Mouse (Mus musculus) midbrain, embryonic 11.5 days (tissue): ENCODE data around the gene Serpind1. TPM values are rescaled to one million over a fixed set of nuclear protein-coding genes. Genes with fewer than 3 reads are reported as not detected.

Experiments
- ATAC-seq: fragments of 200-750 bp; cut with Nextera tagmentation; 2 replicates; pipeline ENCODE4 v1.8.0; 2017; ENCODE audit warnings: moderate TSS enrichment, moderate library complexity; ENCODE audit not compliant: low FRiP score
- DNase-seq: peaks from one replicate; pipeline ENCODE4 v3.0.0; 2015; ENCODE audit warnings: low spot score; ENCODE audit errors: missing footprints
- H3K27ac ChIP-seq: fragments of 300-500 bp; sonication (generic); 2 replicates; pipeline ENCODE4 v1.5.1; 2014; ENCODE audit warnings: low read depth, low read length
- H3K27me3 ChIP-seq: fragments of 300-500 bp; sonication (generic); 2 replicates; pipeline ENCODE4 v1.6.1; 2014; ENCODE audit warnings: mild to moderate bottlenecking, low read length, moderate library complexity, mixed read lengths; ENCODE audit not compliant: control insufficient read depth, insufficient read depth
- H3K36me3 ChIP-seq: fragments of 300-500 bp; sonication (generic); 2 replicates; pipeline ENCODE4 v1.6.1; 2014; ENCODE audit warnings: mild to moderate bottlenecking, low read length, moderate library complexity, mixed read lengths; ENCODE audit not compliant: control insufficient read depth, insufficient read depth
- H3K4me1 ChIP-seq: fragments of 300-500 bp; sonication (generic); 2 replicates; pipeline ENCODE4 v1.6.1; 2014; ENCODE audit warnings: low read length; ENCODE audit not compliant: control insufficient read depth, insufficient read depth
- H3K4me2 ChIP-seq: fragments of 300-500 bp; sonication (generic); 2 replicates; pipeline ENCODE4 v1.6.1; 2014; ENCODE audit warnings: mild to moderate bottlenecking, moderate library complexity
- H3K4me3 ChIP-seq: fragments of 300-500 bp; sonication (generic); 2 replicates; pipeline ENCODE4 v1.5.1; 2014; ENCODE audit warnings: low read depth, low read length
- H3K9ac ChIP-seq: fragments of 300-500 bp; sonication (generic); 2 replicates; pipeline ENCODE4 v1.6.1; 2014; ENCODE audit warnings: low read length
- H3K9me3 ChIP-seq: fragments of 300-500 bp; sonication (generic); 2 replicates; pipeline ENCODE4 v1.6.1; 2016; ENCODE audit warnings: low read length; ENCODE audit not compliant: control insufficient read depth
- WGBS: fragments of 180-500 bp; shearing (Covaris S2); extraction: QIAGEN DNeasy Blood & Tissue Kit; methylation state at CpG from one replicate; pipeline ENCODE4 v1.1.7; 2014; 5-methylcytosine and 5-hydroxymethylcytosine counted together
- polyA plus RNA-seq: library from polyadenylated mRNA; unstranded; fragments of >200 nt; fragmentation: Nextera tagmentation; extraction: Ambion mirVana; gene quantifications from 2 replicates; pipeline ENCODE4 v1.2.1, GENCODE M21; 2014

Serpind1 gene
- polyA plus RNA-seq: 0.22 and 0.28 TPM in 2 replicates

DNA sequence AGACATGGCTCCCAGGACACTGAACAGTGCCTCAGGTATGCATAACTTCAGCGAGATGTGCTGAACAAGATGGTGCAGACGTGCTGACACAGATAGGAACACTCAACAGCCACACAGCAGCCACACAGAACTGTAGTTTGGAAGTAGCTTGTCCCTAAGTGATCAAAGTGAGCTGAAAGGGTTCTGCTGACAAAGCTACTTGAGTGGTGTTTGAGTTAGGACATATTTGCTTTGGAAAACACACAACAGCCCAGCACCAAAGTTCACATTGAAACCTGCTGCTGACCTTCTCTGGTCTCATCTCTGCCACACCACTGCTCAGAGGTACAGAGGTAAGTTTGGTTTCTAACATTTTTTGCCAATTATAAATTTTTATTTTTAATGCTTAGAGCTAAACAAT is at the start of gene Serpind1:
TSS of gene Serpind1 (plus strand) at position 256 of the 400 bp plus-strand sequence.
- no peaks in the 10 kb centered on the region for H3K36me3 ChIP-seq
- no peak within 1 kb of the TSS for H3K4me3 ChIP-seq
- no peaks in the 10 kb centered on the region for H3K27me3 ChIP-seq
- H3K9ac ChIP-seq: no peak within 1 kb of the TSS
- H3K27ac ChIP-seq: no peak within 1 kb of the TSS
- DNase-seq (no peak), ATAC-seq (no peak)
- H3K4me1 ChIP-seq: no peaks in the 10 kb centered on the region
- no peaks in the 10 kb centered on the region for H3K9me3 ChIP-seq
- WGBS: 82% methylated on average over 2 of the region's 2 CpGs
- H3K4me2 ChIP-seq: no peak within 1 kb of the TSS

DNA sequence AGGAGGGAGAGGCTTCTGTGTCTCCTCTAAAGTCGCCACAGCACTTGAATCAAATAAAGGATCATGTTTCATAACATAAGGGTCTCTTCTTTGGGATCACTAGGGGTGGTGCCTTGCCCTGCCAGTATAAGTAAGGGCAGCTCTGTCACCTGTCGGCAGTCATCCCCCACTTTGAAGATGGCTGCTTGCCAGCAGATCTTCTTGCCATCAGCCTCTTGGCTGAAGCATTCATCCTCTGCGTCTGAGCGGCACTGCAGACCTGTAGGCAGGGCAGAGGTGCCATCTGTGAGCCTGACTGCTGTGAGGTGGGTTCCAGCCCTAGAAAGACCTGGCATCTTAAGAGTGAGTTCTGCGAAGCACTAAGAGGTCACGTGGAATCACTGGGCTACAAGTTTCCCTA is 48.0 kb upstream of the Serpind1 start:
- Histone ChIP-seq H3K27ac (no peak overlapping the region), H3K9ac (no peak overlapping the region), H3K4me2 (no peak overlapping the region), H3K36me3 (peaks cover 5% of the 10 kb centered on the region; the same call in 1 of the 2 replicates), H3K4me3 (no peak overlapping the region), H3K27me3 (peaks cover 12% of the 10 kb centered on the region), H3K4me1 (no peaks in the 10 kb centered on the region), H3K9me3 (no peaks in the 10 kb centered on the region)
- WGBS: 92% methylated on average over 6 of the region's 6 CpGs
- ATAC-seq (no peak), DNase-seq (no peak)

DNA sequence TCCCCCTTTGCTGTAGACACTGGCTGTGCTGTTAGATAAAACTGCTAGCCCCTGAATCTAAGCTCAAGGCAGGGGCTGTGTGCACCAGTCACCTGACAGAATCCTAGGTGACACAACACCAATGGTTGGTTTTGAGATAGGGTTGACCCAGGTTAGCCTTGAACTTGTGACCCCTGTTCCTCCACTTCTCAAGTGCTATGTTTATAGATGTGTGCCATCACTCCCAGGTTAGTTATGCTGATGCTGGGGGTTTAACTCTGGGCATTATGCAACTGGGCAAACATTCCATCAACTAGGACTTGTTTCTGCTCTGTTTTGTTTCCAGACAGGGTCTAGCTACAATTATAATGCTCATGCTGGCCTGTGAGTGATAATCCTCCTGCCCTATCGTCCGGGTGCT is 44.1 kb upstream of the Serpind1 start:
- ATAC-seq (no peak), DNase-seq (no peak)
- Histone ChIP-seq H3K27ac (no peak overlapping the region), H3K4me2 (no peak overlapping the region), H3K4me1 (no peaks in the 10 kb centered on the region), H3K9me3 (no peaks in the 10 kb centered on the region), H3K36me3 (peaks cover 3% of the 10 kb centered on the region; the same call in 1 of the 2 replicates), H3K27me3 (no peaks in the 10 kb centered on the region), H3K9ac (no peak overlapping the region), H3K4me3 (no peak overlapping the region)
- WGBS: 87% methylated on average over 2 of the region's 2 CpGs

DNA sequence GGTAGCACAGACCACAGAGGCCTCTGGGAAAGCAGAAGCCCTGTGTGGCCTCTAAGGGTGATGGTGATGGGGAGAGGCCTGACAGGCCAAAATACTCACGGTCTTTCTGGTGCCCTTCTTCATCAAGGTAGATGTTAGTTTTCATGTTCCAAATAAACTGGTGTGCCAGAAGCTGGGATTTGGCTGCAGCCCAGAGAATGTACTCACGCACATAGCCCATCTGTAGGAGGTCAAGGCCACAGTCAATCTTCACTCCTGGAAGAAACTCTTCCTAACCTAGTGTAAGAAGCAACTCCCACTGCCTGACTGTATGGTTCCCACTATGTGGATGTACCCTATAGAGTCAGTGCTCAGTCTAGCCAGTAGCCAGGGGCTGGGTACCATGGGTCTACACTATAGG is 40.2 kb upstream of the Serpind1 start:
- 95% methylated on average over 2 of the region's 2 CpGs for WGBS
- H3K9ac ChIP-seq: no peak overlapping the region
- peaks cover 9% of the 10 kb centered on the region; the same call in 1 of the 2 replicates for H3K36me3 ChIP-seq
- DNase-seq: no peak
- no peaks in the 10 kb centered on the region for H3K4me1 ChIP-seq
- no peaks in the 10 kb centered on the region for H3K27me3 ChIP-seq
- no peak overlapping the region for H3K4me2 ChIP-seq
- H3K9me3 ChIP-seq: no peaks in the 10 kb centered on the region
- H3K27ac ChIP-seq: no peak overlapping the region
- no peak for ATAC-seq
- no peak overlapping the region for H3K4me3 ChIP-seq

DNA sequence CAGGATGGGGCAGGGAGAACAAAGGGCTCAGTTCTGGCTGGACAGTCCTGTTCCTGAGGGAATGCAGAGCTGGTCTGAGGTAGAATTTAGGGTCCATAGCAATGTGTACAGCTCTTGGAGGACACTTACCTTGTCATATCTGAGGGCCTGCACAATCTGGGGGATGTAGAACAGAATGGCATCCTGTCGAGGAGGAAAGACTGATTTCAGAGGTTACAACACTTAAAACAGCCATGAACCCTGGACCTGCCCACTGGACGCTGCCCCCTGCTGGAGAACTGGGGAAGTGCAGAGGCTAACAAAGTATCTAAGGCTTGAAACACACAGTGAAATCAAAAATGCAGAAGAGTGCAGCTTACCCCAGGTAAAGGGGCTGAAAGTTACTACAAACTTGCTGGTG is 38.4 kb upstream of the Serpind1 start:
- no peaks in the 10 kb centered on the region for H3K4me1 ChIP-seq
- ATAC-seq: peak; percentile 55

DNA sequence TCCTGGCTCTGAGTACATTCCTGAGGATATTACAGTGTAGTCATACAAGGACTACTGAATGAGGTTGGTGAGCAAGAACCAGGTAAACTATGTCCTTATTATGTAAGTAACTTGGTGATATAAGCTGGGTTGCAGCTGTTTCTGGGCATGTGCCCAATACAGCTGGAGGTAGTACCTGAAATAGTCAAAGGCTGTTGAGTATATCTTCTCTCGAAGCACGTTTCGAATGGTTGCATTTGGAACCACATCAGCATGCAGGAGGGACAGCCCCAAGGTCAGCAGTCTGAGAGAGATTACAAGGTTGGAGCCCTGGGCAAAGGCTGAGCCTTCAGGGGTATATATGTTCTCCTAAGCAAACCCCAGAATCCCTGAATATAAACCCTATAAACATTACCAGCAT is 30.4 kb upstream of the Serpind1 start:
- ATAC-seq (no peak), DNase-seq (no peak)
- Histone ChIP-seq H3K27ac (no peak overlapping the region), H3K9ac (no peak overlapping the region), H3K4me1 (no peaks in the 10 kb centered on the region), H3K27me3 (no peaks in the 10 kb centered on the region), H3K9me3 (no peaks in the 10 kb centered on the region), H3K36me3 (peaks cover 7% of the 10 kb centered on the region; the same call in 1 of the 2 replicates), H3K4me2 (no peak overlapping the region), H3K4me3 (no peak overlapping the region)
- 92% methylated on average over 3 of the region's 3 CpGs for WGBS

More for the DNA sequence above, 38.4 kb upstream of the Serpind1 start:
- DNase-seq: peak; percentile 98
- Histone ChIP-seq H3K27me3 (no peaks in the 10 kb centered on the region), H3K9ac (no peak overlapping the region), H3K4me2 (no peak overlapping the region), H3K27ac (no peak overlapping the region), H3K4me3 (no peak overlapping the region), H3K9me3 (no peaks in the 10 kb centered on the region), H3K36me3 (peaks cover 12% of the 10 kb centered on the region; the same call in 1 of the 2 replicates)
- 6% methylated on average over 2 of the region's 2 CpGs for WGBS

DNA sequence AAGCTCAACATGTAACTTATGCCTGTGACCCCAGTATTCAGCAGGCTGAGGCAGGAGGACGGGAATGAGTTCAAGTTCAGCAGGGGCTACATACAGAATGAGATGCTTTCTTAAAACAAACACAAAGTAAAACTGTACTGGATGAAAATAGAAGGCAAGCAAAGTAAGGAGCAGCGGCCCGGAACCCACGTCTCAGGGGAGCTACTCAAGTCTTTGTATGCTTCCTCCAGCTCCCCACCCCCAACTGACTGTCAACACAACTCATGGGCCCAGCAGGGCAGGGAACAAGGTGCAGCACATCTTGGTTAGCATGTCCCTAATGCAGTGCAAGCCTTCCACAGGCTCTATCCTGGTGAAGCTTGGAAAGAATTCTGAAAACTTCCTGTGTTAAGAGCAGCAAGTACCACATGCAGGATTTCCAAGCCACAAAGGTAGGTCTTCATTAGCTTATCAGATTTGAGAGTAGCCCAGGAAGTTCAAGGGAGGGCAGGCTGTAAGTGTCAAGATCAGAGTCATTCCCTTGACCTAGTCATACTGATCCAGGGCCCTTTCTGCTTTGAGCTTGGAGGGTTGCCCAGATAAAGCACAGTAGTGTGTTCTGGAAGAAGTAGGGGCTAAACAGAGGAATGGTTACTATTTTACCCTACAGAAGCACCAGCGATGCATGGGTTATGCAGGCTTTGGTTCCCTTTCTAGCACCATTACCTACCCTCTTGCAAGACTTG is 27.5 kb upstream of the Serpind1 start:
- Histone ChIP-seq H3K4me2 (no peak overlapping the region), H3K36me3 (peaks cover 2% of the 10 kb centered on the region; the same call in 1 of the 2 replicates), H3K27ac (no peak overlapping the region), H3K4me3 (no peak overlapping the region), H3K9me3 (no peaks in the 10 kb centered on the region), H3K9ac (no peak overlapping the region), H3K4me1 (no peaks in the 10 kb centered on the region), H3K27me3 (no peaks in the 10 kb centered on the region)
- ATAC-seq (no peak), DNase-seq (no peak)
- 85% methylated on average over 5 of the region's 5 CpGs for WGBS

DNA sequence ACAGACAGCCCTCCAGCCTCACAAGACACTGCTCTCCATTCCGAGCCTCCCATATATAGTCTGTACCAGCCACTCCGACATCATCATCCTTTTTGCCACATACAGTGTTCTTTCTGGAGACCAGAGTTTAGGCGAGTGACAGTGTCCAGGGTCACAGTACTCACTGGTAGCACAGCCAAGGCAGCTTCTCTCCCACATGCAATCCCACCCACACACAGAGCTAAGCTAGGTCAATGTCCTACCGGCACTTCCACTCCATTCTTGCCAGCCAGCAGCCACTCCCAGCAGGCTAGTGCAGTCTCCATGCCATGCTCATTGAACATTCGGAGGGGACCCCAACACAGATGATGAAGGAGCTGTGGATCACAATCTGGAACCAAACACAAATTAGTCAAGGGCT is 23.7 kb upstream of the Serpind1 start:
- ATAC-seq: no peak
- Histone ChIP-seq H3K27me3 (no peaks in the 10 kb centered on the region), H3K4me1 (no peaks in the 10 kb centered on the region), H3K9ac (no peak overlapping the region), H3K27ac (no peak overlapping the region), H3K4me3 (no peak overlapping the region), H3K4me2 (no peak overlapping the region), H3K36me3 (peaks cover 6% of the 10 kb centered on the region), H3K9me3 (no peaks in the 10 kb centered on the region)
- 94% methylated on average over 5 of the region's 5 CpGs for WGBS
- no peak for DNase-seq

DNA sequence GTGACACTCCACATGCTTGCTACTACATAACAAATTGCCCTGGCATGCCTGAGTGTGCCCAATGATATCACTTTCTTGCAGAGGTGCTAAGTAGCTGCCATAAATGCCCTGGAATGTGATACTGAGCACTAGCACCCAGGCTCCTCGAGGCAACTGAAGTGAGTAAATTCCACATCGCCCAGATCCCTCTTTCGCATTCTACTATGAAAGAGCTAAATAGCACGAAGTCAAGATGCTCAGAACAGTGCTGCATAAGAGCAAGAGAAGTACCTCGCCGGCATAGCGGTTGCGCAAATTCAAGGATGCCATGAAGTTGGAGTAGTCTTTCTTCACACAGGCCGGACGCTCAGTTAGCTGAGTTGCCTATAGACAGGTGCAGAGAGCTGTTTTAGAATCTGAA is 22.1 kb upstream of the Serpind1 start:
- 96% methylated on average over 10 of the region's 10 CpGs for WGBS
- H3K9ac ChIP-seq: no peak overlapping the region
- H3K4me3 ChIP-seq: no peak overlapping the region
- no peaks in the 10 kb centered on the region for H3K27me3 ChIP-seq
- peaks cover 8% of the 10 kb centered on the region for H3K36me3 ChIP-seq
- no peaks in the 10 kb centered on the region for H3K4me1 ChIP-seq
- ATAC-seq (no peak), DNase-seq (no peak)
- no peak overlapping the region for H3K27ac ChIP-seq
- H3K4me2 ChIP-seq: no peak overlapping the region
- no peaks in the 10 kb centered on the region for H3K9me3 ChIP-seq
